Mouse (Mus musculus) E14TG2a.4 (cell line): ENCODE data around the gene Usp35.

ENCODE experiments used
- H3K27me3 ChIP-seq: 2 replicates; pipeline ENCODE4 v1.6.1; 2014; ENCODE audit warnings: low read length, control low read depth; ENCODE audit not compliant: insufficient read depth
- H3K36me3 ChIP-seq: 2 replicates; pipeline ENCODE4 v1.6.1; 2014; ENCODE audit warnings: low read length, control low read depth; ENCODE audit not compliant: insufficient read depth
- H3K4me1 ChIP-seq: replicated peaks from 2 replicates; pipeline ENCODE4 v1.6.1; 2014; ENCODE audit warnings: low read depth, low read length, control low read depth
- H3K4me3 ChIP-seq: replicated peaks from 2 replicates; pipeline ENCODE4 v1.5.1; 2014; ENCODE audit warnings: mild to moderate bottlenecking, low read length
- H3K9me3 ChIP-seq: 2 replicates; pipeline ENCODE4 v1.6.1; 2014; ENCODE audit warnings: low read length, control low read depth
- CTCF ChIP-seq: conservative IDR thresholded peaks from 2 replicates; pipeline ENCODE4 v1.5.1; 2014; ENCODE audit warnings: low read length
- NANOG ChIP-seq: IDR thresholded peaks from 2 replicates; pipeline ENCODE4 v1.6.1; 2014; ENCODE audit warnings: borderline replicate concordance, low read length, mixed read lengths
- POU5F1 ChIP-seq: IDR thresholded peaks from 2 replicates; pipeline ENCODE4 v1.6.1; 2014; ENCODE audit warnings: low read length, borderline replicate concordance

The Usp35 gene

GRCm38 (mm10) chr7:97342961-97343360 is 11.1 kb upstream of the Usp35 start:
- peaks cover 3% of the 10 kb centered on the region; the same call in 1 of the 2 replicates for H3K27me3 ChIP-seq
- no peak overlapping the region for H3K4me3 ChIP-seq
- H3K4me1 ChIP-seq = peaks cover 87% of the 10 kb centered on the region
- peaks cover 4% of the 10 kb centered on the region for H3K9me3 ChIP-seq
- no peak for TF ChIP-seq CTCF
- no peak for TF ChIP-seq POU5F1
- TF ChIP-seq NANOG = no peak
- no peaks in the 10 kb centered on the region for H3K36me3 ChIP-seq

DNA sequence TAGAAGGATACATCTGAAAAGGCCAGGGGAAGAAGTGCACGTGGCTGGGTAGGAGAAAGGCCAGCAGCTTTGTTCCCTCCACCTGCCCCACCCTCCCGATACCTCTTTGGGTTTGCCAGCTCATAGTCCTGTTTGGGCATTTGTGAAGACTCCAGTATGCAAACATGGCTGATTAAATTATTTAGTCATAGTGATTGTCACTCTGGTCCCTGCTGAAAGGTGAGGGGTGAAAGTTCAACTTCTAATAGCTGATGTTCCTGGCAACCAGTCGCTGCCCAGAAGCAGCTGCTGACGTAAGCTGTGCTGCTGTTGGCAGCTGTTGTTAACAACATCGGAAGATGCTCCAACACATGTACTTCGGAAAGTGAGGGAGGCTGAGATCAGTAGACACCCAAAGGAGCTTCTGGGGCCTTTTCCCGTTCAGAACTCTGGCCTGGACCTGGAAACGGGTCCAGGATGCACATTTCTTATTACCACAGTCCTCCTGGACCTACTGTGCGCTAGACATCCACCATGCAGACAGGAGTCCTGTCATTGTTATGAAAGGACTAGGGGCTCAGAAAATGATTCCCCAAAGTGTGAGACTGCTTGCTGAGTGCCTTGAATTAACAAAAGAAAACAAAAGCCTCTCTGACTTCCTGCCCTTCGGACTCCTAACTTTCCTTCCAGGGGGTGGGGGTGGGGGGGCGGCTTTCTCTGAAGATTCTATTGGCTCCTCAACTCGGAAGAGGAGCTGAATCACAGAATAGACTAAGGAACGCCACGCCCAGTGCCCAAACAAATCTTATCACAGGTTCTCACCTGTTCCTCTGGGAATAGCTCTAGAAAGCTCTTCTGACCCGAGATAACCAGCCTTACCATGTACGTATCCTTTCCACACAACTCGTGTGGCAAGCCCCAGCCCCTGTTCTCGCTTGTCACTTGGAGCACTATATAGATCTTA is 9.4 kb upstream of the Usp35 start:
- H3K4me1 ChIP-seq = peaks cover 82% of the 10 kb centered on the region
- H3K9me3 ChIP-seq = peaks cover 4% of the 10 kb centered on the region
- no peaks in the 10 kb centered on the region for H3K27me3 ChIP-seq
- no peaks in the 10 kb centered on the region for H3K36me3 ChIP-seq
- TF ChIP-seq CTCF = no peak
- no peak for TF ChIP-seq POU5F1
- TF ChIP-seq NANOG = no peak
- 0 out of 2 replicates have a peak overlapping the region, but pooled peaks have one; percentile 13 for H3K4me3 ChIP-seq

GRCm38 (mm10) chr7:97339623-97340022 is 7.8 kb upstream of the Usp35 start:
- TF ChIP-seq POU5F1 (no peak), CTCF (no peak), NANOG (no peak)
- Histone ChIP-seq H3K4me3 (no peak overlapping the region), H3K4me1 (peaks cover 67% of the 10 kb centered on the region), H3K9me3 (peaks cover 4% of the 10 kb centered on the region), H3K27me3 (no peaks in the 10 kb centered on the region), H3K36me3 (no peaks in the 10 kb centered on the region)

DNA sequence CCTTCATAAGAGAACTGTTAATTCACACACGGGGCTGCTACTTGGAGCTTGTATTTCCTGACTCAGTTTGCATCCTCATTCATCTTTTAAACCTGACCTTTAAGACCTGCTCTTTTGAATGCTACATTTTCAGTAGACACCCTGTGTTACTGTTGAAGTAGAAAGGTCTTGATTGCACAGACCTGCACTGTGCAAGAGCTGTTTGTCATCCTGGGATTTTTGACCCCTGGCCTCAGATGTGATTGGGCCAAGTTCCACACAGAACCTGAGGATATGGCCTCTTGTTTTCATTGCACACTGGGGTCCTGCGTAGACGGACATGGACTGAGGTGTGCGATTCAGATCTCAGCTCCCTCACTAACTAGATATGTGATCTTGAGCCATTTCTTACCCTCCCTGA is 6.8 kb upstream of the Usp35 start:
- no peaks in the 10 kb centered on the region for H3K36me3 ChIP-seq
- TF ChIP-seq NANOG = no peak
- TF ChIP-seq POU5F1 = no peak
- TF ChIP-seq CTCF = no peak
- no peaks in the 10 kb centered on the region for H3K27me3 ChIP-seq
- H3K9me3 ChIP-seq = peaks cover 4% of the 10 kb centered on the region
- H3K4me3 ChIP-seq = no peak overlapping the region
- H3K4me1 ChIP-seq = peaks cover 65% of the 10 kb centered on the region

DNA sequence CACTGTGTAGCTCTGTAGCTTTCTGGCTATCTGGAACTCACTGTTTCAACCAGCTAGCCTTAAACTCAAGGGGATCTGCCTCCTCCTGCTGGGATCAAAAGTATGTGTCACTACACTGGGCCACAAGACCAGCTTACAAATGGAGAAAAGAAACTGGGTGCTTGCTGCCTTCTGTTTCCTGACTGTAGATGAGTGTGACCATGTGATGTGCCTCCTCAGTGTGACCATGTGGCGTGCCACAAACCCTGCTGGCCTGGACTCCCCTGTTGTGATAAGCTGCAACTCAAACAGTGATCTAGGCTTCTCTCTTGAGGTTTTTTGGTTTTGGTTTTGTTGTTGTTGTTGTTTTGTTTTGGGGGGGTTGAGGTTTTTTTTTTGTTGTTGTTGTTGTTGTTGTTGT is 4.9 kb upstream of the Usp35 start:
- H3K9me3 ChIP-seq = peaks cover 4% of the 10 kb centered on the region
- TF ChIP-seq NANOG (no peak), POU5F1 (no peak), CTCF (no peak)
- no peaks in the 10 kb centered on the region for H3K27me3 ChIP-seq
- no peak overlapping the region for H3K4me3 ChIP-seq
- H3K36me3 ChIP-seq = no peaks in the 10 kb centered on the region
- peaks cover 58% of the 10 kb centered on the region for H3K4me1 ChIP-seq

- Histone ChIP-seq H3K4me3 (no peak overlapping the region), H3K9me3 (no peaks in the 10 kb centered on the region), H3K4me1 (peaks cover 65% of the 10 kb centered on the region), H3K27me3 (peaks cover 3% of the 10 kb centered on the region; the same call in 1 of the 2 replicates), H3K36me3 (no peaks in the 10 kb centered on the region)
- TF ChIP-seq POU5F1 (no peak), CTCF (no peak)
These were observed 2.6 kb upstream of the Usp35 start for GRCm38 (mm10) chr7:97334406-97334805.

- Histone ChIP-seq H3K36me3 (no peaks in the 10 kb centered on the region), H3K4me3 (peak overlapping the region; percentile 90), H3K27me3 (peaks cover 3% of the 10 kb centered on the region; the same call in 1 of the 2 replicates), H3K9me3 (no peaks in the 10 kb centered on the region), H3K4me1 (peaks cover 65% of the 10 kb centered on the region)
- TF ChIP-seq POU5F1 (no peak), NANOG (no peak), CTCF (no peak)
These were observed 1.5 kb upstream of the Usp35 start for GRCm38 (mm10) chr7:97333113-97333898.

DNA sequence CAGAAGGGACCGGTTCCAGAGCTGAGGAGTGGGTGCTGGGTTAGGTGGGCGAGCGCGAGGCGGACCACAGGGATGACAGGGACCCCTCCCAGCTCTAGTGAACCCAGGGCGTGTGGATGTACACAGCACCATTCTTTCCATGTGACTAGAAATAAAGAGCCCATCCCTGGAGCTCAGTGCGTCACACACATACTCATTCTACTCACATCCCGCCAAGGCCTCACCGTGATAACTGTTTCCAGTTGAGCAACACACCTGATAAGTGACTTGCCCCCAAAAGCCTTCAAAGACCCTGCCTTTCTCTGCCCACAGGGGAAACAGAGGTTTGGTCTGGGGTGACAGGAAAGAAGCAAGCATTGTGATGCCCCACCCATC is 834 bp upstream of the Usp35 start:
- TF ChIP-seq CTCF (no peak), NANOG (no peak), POU5F1 (no peak)
- H3K27me3 ChIP-seq = peaks cover 8% of the 10 kb centered on the region
- peaks cover 61% of the 10 kb centered on the region for H3K4me1 ChIP-seq
- H3K36me3 ChIP-seq = no peaks in the 10 kb centered on the region
- H3K4me3 ChIP-seq = peak overlapping the region; percentile 90
- no peaks in the 10 kb centered on the region for H3K9me3 ChIP-seq
